Comparison of ENCODE assay signal across 8 mouse cellular contexts in the genomic region with DNA sequence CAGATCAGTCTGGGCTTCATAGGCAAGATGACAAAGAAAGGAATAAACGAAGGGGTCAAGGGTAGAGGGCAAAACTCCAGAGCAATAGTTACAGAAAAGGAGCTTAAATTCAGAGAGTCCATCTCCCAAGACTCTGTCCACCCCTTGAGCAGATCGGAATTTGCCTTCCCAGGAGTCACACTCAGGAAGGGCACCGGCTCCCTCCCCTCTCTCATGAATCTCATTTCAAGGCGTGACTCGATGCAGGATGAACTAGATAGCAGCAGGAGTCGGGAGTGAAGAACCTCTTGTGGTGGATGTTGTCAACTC. TPM values are rescaled to one million over a fixed set of nuclear protein-coding genes. Genes with fewer than 3 reads are reported as not detected.
A peak's percentile ranks its signal among the peaks of the same experiment; 100 is the strongest.
DNase-seq lines count a peak whose midpoint lies in the region; ATAC-seq and TF ChIP-seq lines count a peak whose summit lies in the region.

No protein-coding gene starts in this region.

- H3K27ac ChIP-seq in heart, postnatal 0 days (ENCODE audit: low read depth): peak overlapping the region; percentile 74
- peak overlapping the region; percentile 55; the same call in 1 of the 2 replicates for H3K27ac ChIP-seq in cortical plate, adult 2 months (ENCODE audit: insufficient read depth, low read length)
- peak overlapping the region; percentile 90 for H3K27ac ChIP-seq in intestine, embryonic 14.5 days (ENCODE audit: low read depth)
- H3K27ac ChIP-seq in midbrain, postnatal 0 days (ENCODE audit: low read depth, low read length): peak overlapping the region; percentile 87

- H3K27me3 ChIP-seq in heart, postnatal 0 days (ENCODE audit: control insufficient read depth, insufficient read depth, low read length): no peaks in the 10 kb centered on the region
- no peaks in the 10 kb centered on the region for H3K27me3 ChIP-seq in intestine, embryonic 14.5 days (replicated peaks; ENCODE audit: control insufficient read depth, insufficient read depth, low read length)
- no peaks in the 10 kb centered on the region for H3K27me3 ChIP-seq in midbrain, postnatal 0 days (ENCODE audit: insufficient read depth, low read length)

- H3K4me3 ChIP-seq in heart, postnatal 0 days (ENCODE audit: low read depth, low read length): peak overlapping the region; percentile 55
- peak overlapping the region; percentile 34 for H3K4me3 ChIP-seq in cortical plate, adult 2 months (ENCODE audit: insufficient read depth, low read length)
- peak overlapping the region; percentile 54 for H3K4me3 ChIP-seq in intestine, embryonic 14.5 days (ENCODE audit: low read depth, low read length)
- H3K4me3 ChIP-seq in midbrain, postnatal 0 days (ENCODE audit: low read depth, low read length): peak overlapping the region; percentile 44

- H3K4me2 ChIP-seq in heart, postnatal 0 days (ENCODE audit: low read depth, low read length): peak overlapping the region; percentile 60
- H3K4me2 ChIP-seq in intestine, embryonic 14.5 days (ENCODE audit: low read length): peak overlapping the region; percentile 70
- H3K4me2 ChIP-seq in midbrain, postnatal 0 days (ENCODE audit: low read depth, low read length, poor library complexity, severe bottlenecking): peak overlapping the region; percentile 59

- no peak for DNase-seq in heart, postnatal 0 days (ENCODE audit: low spot score)
- DNase-seq in heart, adult 18-20 months: no peak
- DNase-seq in intestine, embryonic 14.5 days (ENCODE audit: low spot score): no peak
- DNase-seq in midbrain, postnatal 0 days (ENCODE audit: low spot score): no peak
- no peak for DNase-seq in gastrocnemius, adult 8-10 months (ENCODE audit: low spot score in 2 of 2)
- no peak for DNase-seq in right cerebral cortex, postnatal 25 days
- no peak for DNase-seq in layer of hippocampus, adult 11-12 months (ENCODE audit: low spot score)

- TF ChIP-seq POLR2A in cortical plate, adult 2 months (IDR thresholded peaks at IDR 0.05; ENCODE audit: extremely low read depth, insufficient read depth, low read length): no peak

- TF ChIP-seq EP300 in heart, postnatal 0 days (IDR thresholded peaks at IDR 0.05; ENCODE audit: low read depth): no peak

- no peaks in the 10 kb centered on the region for H3K9me3 ChIP-seq in heart, postnatal 0 days (replicated peaks; ENCODE audit: control insufficient read depth, low read length)
- H3K9me3 ChIP-seq in intestine, embryonic 14.5 days (ENCODE audit: control insufficient read depth, low read length): no peaks in the 10 kb centered on the region
- no peaks in the 10 kb centered on the region for H3K9me3 ChIP-seq in midbrain, postnatal 0 days (ENCODE audit: low read length)

- peak overlapping the region; percentile 73 for H3K9ac ChIP-seq in heart, postnatal 0 days (replicated peaks; ENCODE audit: low read depth, low read length)
- peak overlapping the region; percentile 80 for H3K9ac ChIP-seq in intestine, embryonic 14.5 days (ENCODE audit: low read length)
- H3K9ac ChIP-seq in midbrain, postnatal 0 days (replicated peaks; ENCODE audit: low read length, poor library complexity, severe bottlenecking): peak overlapping the region; percentile 70

- WGBS in heart, postnatal 0 days: 1% methylated on average over 6 of the region's 6 CpGs
- WGBS in intestine, embryonic 14.5 days: 4% methylated on average over 6 of the region's 6 CpGs
- WGBS in midbrain, postnatal 0 days: 0% methylated on average over 6 of the region's 6 CpGs

- H3K4me1 ChIP-seq in heart, postnatal 0 days (ENCODE audit: control insufficient read depth, insufficient read depth): 0 out of 2 replicates have a peak, but pooled peaks cover 3% of the 10 kb centered on the region
- H3K4me1 ChIP-seq in cortical plate, adult 2 months (ENCODE audit: control insufficient read depth, insufficient read depth, low read length): no peaks in the 10 kb centered on the region
- no peaks in the 10 kb centered on the region for H3K4me1 ChIP-seq in intestine, embryonic 14.5 days (replicated peaks; ENCODE audit: control insufficient read depth, insufficient read depth, low read length)
- H3K4me1 ChIP-seq in midbrain, postnatal 0 days (ENCODE audit: insufficient read depth, low read length): no peaks in the 10 kb centered on the region

- peak; percentile 31 for ATAC-seq in heart, postnatal 0 days (ENCODE audit: insufficient read depth, low read depth)
- ATAC-seq in intestine, embryonic 14.5 days (replicated peaks; ENCODE audit: low FRiP score, low TSS enrichment, low read depth): peak; percentile 52
- peak; percentile 45; the same call in 1 of the 2 replicates for ATAC-seq in midbrain, postnatal 0 days (ENCODE audit: low FRiP score)

- no peaks in the 10 kb centered on the region for H3K36me3 ChIP-seq in heart, postnatal 0 days (replicated peaks; ENCODE audit: control insufficient read depth, insufficient read depth, low read length)
- no peaks in the 10 kb centered on the region for H3K36me3 ChIP-seq in intestine, embryonic 14.5 days (ENCODE audit: control insufficient read depth, insufficient read depth, low read length)
- no peaks in the 10 kb centered on the region for H3K36me3 ChIP-seq in midbrain, postnatal 0 days (ENCODE audit: insufficient read depth, low read length)

- no peak for TF ChIP-seq CTCF in heart, postnatal 0 days (IDR thresholded peaks at IDR 0.05; ENCODE audit: low read depth)
- no peak for TF ChIP-seq CTCF in cortical plate, adult 2 months (IDR thresholded peaks at IDR 0.05; ENCODE audit: extremely low read depth, insufficient read depth, low read length)
- no peak for TF ChIP-seq CTCF in midbrain, postnatal 0 days (IDR thresholded peaks at IDR 0.05)

RNA-seq across cellular contexts. Expression of a gene that starts 15.7 kb away (rescaled TPM):
- total RNA-seq in heart, postnatal 0 days (2014; rRNA removed; ENCODE audit: low replicate concordance): not detected in 2 replicates
- 0.10 and 0.16 TPM in 2 replicates for polyA plus RNA-seq in heart, postnatal 0 days (2015; fragmentation: Nextera tagmentation; extraction: Ambion mirVana)
- not detected for total RNA-seq in heart, adult 18-20 months (2021)
- not detected in 2 replicates for polyA plus RNA-seq in cortical plate, adult 2 months (2012; rRNA removed)
- 0.08 and 0.14 TPM in 2 replicates for polyA plus RNA-seq in intestine, embryonic 14.5 days (2014; fragmentation: Nextera tagmentation; extraction: Ambion mirVana)
- total RNA-seq in midbrain, postnatal 0 days (2014; rRNA removed): not detected in 2 replicates
- not detected in 2 replicates for polyA plus RNA-seq in midbrain, postnatal 0 days (2015; fragmentation: Nextera tagmentation; extraction: Ambion mirVana)
- total RNA-seq in gastrocnemius, adult 8-10 months (2022): not detected

RNA-seq across cellular contexts. Expression of a gene that starts 28.0 kb away (rescaled TPM):
- 51.6 and 52.0 TPM in 2 replicates for total RNA-seq in heart, postnatal 0 days (2014; rRNA removed; ENCODE audit: low replicate concordance)
- polyA plus RNA-seq in heart, postnatal 0 days (2015; fragmentation: Nextera tagmentation; extraction: Ambion mirVana): 20.1 TPM in 2 replicates
- total RNA-seq in heart, adult 18-20 months (2021): 10 to 100 TPM; 46.7 to 47.2 TPM
- polyA plus RNA-seq in cortical plate, adult 2 months (2012; rRNA removed): 130 and 131 TPM in 2 replicates
- polyA plus RNA-seq in intestine, embryonic 14.5 days (2014; fragmentation: Nextera tagmentation; extraction: Ambion mirVana): 65.1 and 68.2 TPM in 2 replicates
- total RNA-seq in midbrain, postnatal 0 days (2014; rRNA removed): 232 and 258 TPM in 2 replicates
- 107 and 110 TPM in 2 replicates for polyA plus RNA-seq in midbrain, postnatal 0 days (2015; fragmentation: Nextera tagmentation; extraction: Ambion mirVana)
- 10 to 100 TPM; 28.5 to 34.9 (median 32.6) TPM for total RNA-seq in gastrocnemius, adult 8-10 months (2022)

RNA-seq across cellular contexts. Expression of a gene that starts 31.6 kb away (rescaled TPM):
- 2.6 and 3.6 TPM in 2 replicates for total RNA-seq in heart, postnatal 0 days (2014; rRNA removed; ENCODE audit: low replicate concordance)
- polyA plus RNA-seq in heart, postnatal 0 days (2015; fragmentation: Nextera tagmentation; extraction: Ambion mirVana): 8.3 and 9.3 TPM in 2 replicates
- total RNA-seq in heart, adult 18-20 months (2021): 10 to 100 TPM in 1 of 2 experiments, 1 to 10 TPM in 1; 7.0 to 14.9 TPM
- polyA plus RNA-seq in cortical plate, adult 2 months (2012; rRNA removed): 7.0 and 7.3 TPM in 2 replicates
- 15.5 and 17.3 TPM in 2 replicates for polyA plus RNA-seq in intestine, embryonic 14.5 days (2014; fragmentation: Nextera tagmentation; extraction: Ambion mirVana)
- 9.5 and 10.1 TPM in 2 replicates for total RNA-seq in midbrain, postnatal 0 days (2014; rRNA removed)
- 10.4 and 11.8 TPM in 2 replicates for polyA plus RNA-seq in midbrain, postnatal 0 days (2015; fragmentation: Nextera tagmentation; extraction: Ambion mirVana)
- total RNA-seq in gastrocnemius, adult 8-10 months (2022): 10 to 100 TPM in 3 of 4 experiments, 1 to 10 TPM in 1; 9.2 to 17.1 (median 15.2) TPM
